Mouse (Mus musculus) heart, postnatal 25 days (tissue): Measurements from ENCODE around the gene Serpinb13. TPM values are rescaled to one million over a fixed set of nuclear protein-coding genes. Genes with fewer than 3 reads are reported as not detected.
"Not testable (repeated sequence)": the region's sequence is repeated elsewhere in the genome, so short reads cannot be mapped to it uniquely, and the experiment has no call there.

ENCODE experiments used
- DNase-seq: peaks from one replicate; pipeline ENCODE4 v3.0.0; 2022; ENCODE audit warnings: low spot score
- intact Hi-C: fragments of 180-260 bp; cut with DNase I; formaldehyde crosslinking; loops from one replicate; pipeline ENCODE4 v1.15.1; 2025
- total RNA-seq, 2 experiments: library from RNA; stranded (reverse); gene quantifications; 2 replicates each; pipeline ENCODE4 v1.2.3; 2021

The Serpinb13 gene
- not detected for total RNA-seq

GRCm38 (mm10) chr1:106980684-106981083, at the start of gene Serpinb13:
TSS of gene Serpinb13 (plus strand) at chr1:106980984.
- DNase-seq: no peak

GRCm38 (mm10) chr1:106931954-106932353, 48.8 kb upstream of the Serpinb13 start:
- intact Hi-C loops: no loop called here
- DNase-seq: no peak

More at GRCm38 (mm10) chr1:106980684-106981083, at the start of gene Serpinb13:
- intact Hi-C loops: no loop called here

GRCm38 (mm10) chr1:106933658-106934057, 47.1 kb upstream of the Serpinb13 start:
- intact Hi-C loops: no loop called here
- no peak for DNase-seq

- no peak for DNase-seq
- intact Hi-C loops: no loop called here
These were observed 46.5 kb upstream of the Serpinb13 start, which contains the start of gene Serpinb12 for GRCm38 (mm10) chr1:106934265-106934664. TSS of gene Serpinb12 (plus strand) at chr1:106934449.

GRCm38 (mm10) chr1:106947217-106947616, 33.6 kb upstream of the Serpinb13 start:
- intact Hi-C loops: no loop called here
- no peak for DNase-seq

GRCm38 (mm10) chr1:106959981-106960380, 20.8 kb upstream of the Serpinb13 start:
- no peak for DNase-seq
- intact Hi-C loops: no loop called here

GRCm38 (mm10) chr1:106961023-106961422, 19.8 kb upstream of the Serpinb13 start:
- intact Hi-C loops: no loop called here

GRCm38 (mm10) chr1:106983092-106983491, 2.3 kb downstream of the Serpinb13 start:
- intact Hi-C loops: no loop called here
- DNase-seq: no peak

More at GRCm38 (mm10) chr1:106961023-106961422, 19.8 kb upstream of the Serpinb13 start:
- no peak for DNase-seq

- intact Hi-C loops: no loop called here
These were observed 3.1 kb downstream of the Serpinb13 start for GRCm38 (mm10) chr1:106983865-106984264.

GRCm38 (mm10) chr1:107000424-107000823, 19.6 kb downstream of the Serpinb13 start:
- DNase-seq: no peak
- intact Hi-C loops: no loop called here

More at GRCm38 (mm10) chr1:106983865-106984264, 3.1 kb downstream of the Serpinb13 start:
- DNase-seq: no peak

- DNase-seq: no peak
- intact Hi-C loops: no loop called here
These were observed 21.0 kb downstream of the Serpinb13 start for GRCm38 (mm10) chr1:107001754-107002153.

- intact Hi-C loops: no loop called here
These were observed 25.5 kb downstream of the Serpinb13 start for GRCm38 (mm10) chr1:107006316-107006715.

GRCm38 (mm10) chr1:107014530-107014929, 33.7 kb downstream of the Serpinb13 start:
- intact Hi-C loops: no loop called here
- DNase-seq: no peak

More at GRCm38 (mm10) chr1:107006316-107006715, 25.5 kb downstream of the Serpinb13 start:
- DNase-seq: no peak

GRCm38 (mm10) chr1:107015210-107015609, 34.4 kb downstream of the Serpinb13 start:
- intact Hi-C loops: no loop called here
- no peak for DNase-seq

- DNase-seq: no peak
- intact Hi-C loops: no loop called here
These were observed 45.1 kb downstream of the Serpinb13 start for GRCm38 (mm10) chr1:107025886-107026285.

GRCm38 (mm10) chr1:107034236-107034635, 53.5 kb downstream of the Serpinb13 start:
- intact Hi-C loops, DNase-seq: not testable (repeated sequence)

Other genes starting within 250 kb of the Serpinb13 start
- 1 to 10 TPM; 6.1 to 6.9 TPM for gene Kdsr, start 221.3 kb upstream of the Serpinb13 start, total RNA-seq
- gene Vps4b, start 184.3 kb upstream of the Serpinb13 start, total RNA-seq: 10 to 100 TPM; 27.6 to 31.6 TPM
- not detected for gene Serpinb5, start 119.8 kb upstream of the Serpinb13 start, total RNA-seq
- gene Serpinb12, start 46.5 kb upstream of the Serpinb13 start, total RNA-seq: not detected
- not detected for gene Serpinb3a, start 71.3 kb downstream of the Serpinb13 start, total RNA-seq
- not detected for gene Serpinb3d, start 102.5 kb downstream of the Serpinb13 start, total RNA-seq